Mouse (Mus musculus): Measurements from ENCODE around the gene Rps6kb2. TPM values are rescaled to one million over a fixed set of nuclear protein-coding genes. Genes with fewer than 3 reads are reported as not detected.
"Not testable (repeated sequence)": the region's sequence is repeated elsewhere in the genome, so short reads cannot be mapped to it uniquely, and the experiment has no call there.

Rps6kb2 gene
- polyA plus RNA-seq, 1 experiment from 2014 or later = 45.7 TPM

DNA sequence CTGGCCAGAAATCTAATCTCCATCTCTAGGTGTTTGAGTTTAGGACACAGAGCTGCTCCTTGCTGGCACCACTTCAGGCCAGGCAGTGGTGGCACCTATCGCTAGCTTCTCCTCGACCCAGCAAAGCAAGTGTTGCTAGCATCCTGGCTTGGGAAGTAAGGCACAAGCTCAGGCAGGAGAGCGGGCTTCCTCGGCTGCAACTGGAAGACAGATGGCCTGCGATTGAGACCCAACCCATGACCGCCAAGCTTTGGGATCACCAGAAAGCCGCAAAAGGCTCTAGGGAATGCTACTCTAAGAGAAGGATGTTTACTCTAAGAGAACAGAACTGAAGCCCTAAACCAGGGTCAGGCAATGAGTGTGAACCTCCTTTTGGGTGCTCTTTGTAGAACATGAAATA, 33.7 kb downstream of the Rps6kb2 start:
- Histone ChIP-seq H3K9me3 (ENCODE audit: control insufficient read depth, low read length) (no peaks in the 10 kb centered on the region), H3K4me1 (replicated peaks; ENCODE audit: control insufficient read depth, insufficient read depth, low read length) (peaks cover 4% of the 10 kb centered on the region; the same call in 1 of the 2 replicates), H3K27ac (ENCODE audit: low read depth, low read length) (no peak overlapping the region), H3K4me2 (replicated peaks; ENCODE audit: low read depth, low read length) (no peak overlapping the region), H3K4me3 (ENCODE audit: low read depth, low read length) (no peak overlapping the region), H3K27me3 (ENCODE audit: control insufficient read depth, insufficient read depth, low read length) (no peaks in the 10 kb centered on the region), H3K9ac (ENCODE audit: low read depth, low read length) (no peak overlapping the region), H3K36me3 (ENCODE audit: control insufficient read depth, insufficient read depth, low read length) (peaks cover 7% of the 10 kb centered on the region; the same call in 1 of the 2 replicates)
- ATAC-seq (ENCODE audit: low FRiP score) = no peak
- WGBS = 95% methylated on average over 7 of the region's 7 CpGs
- no peak for DNase-seq (ENCODE audit: low spot score)

DNA sequence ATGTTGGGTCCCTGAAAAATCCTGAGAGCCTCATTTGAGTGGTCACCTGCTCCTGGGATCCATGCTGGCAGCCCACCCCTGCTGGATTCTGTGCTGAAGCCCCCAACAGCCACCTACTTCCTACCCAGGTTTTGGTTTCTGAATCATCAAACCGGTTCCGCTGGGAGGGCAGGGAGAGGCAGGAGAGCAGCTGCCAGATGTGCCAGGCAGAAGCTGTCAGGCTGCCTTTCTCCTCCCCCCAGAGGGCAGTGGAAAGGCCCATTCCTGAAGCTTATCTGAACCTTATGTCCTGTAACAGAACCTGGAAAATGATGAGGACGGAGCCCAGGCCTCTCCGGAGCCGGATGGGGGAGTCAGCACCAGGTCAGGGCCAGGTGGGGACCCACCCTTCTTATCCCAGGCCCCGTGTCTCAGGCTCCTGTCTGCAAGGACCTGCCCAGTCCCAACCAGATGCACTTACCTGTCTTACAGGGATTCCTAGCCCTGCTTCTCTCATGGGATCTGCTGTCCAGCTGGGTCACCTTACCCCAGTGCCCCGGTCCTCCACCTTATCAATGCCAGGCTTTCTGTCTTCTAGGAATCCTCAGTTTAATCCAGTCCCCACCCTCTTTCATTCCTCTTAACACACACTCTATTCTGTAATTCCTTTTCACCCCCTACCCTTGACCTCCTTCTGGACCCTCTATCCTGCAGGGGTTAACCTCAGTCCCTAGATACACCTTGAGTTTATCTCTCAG, 36.2 kb downstream of the Rps6kb2 start:
- Histone ChIP-seq H3K9ac (ENCODE audit: low read depth, low read length) (peak overlapping the region; percentile 77), H3K4me1 (replicated peaks; ENCODE audit: control insufficient read depth, insufficient read depth, low read length) (peaks cover 4% of the 10 kb centered on the region; the same call in 1 of the 2 replicates), H3K9me3 (ENCODE audit: control insufficient read depth, low read length) (no peaks in the 10 kb centered on the region), H3K27ac (ENCODE audit: low read depth, low read length) (no peak overlapping the region), H3K27me3 (ENCODE audit: control insufficient read depth, insufficient read depth, low read length) (no peaks in the 10 kb centered on the region), H3K36me3 (ENCODE audit: control insufficient read depth, insufficient read depth, low read length) (peaks cover 7% of the 10 kb centered on the region; the same call in 1 of the 2 replicates), H3K4me3 (ENCODE audit: low read depth, low read length) (peak overlapping the region; percentile 65), H3K4me2 (replicated peaks; ENCODE audit: low read depth, low read length) (peak overlapping the region; percentile 76)
- DNase-seq (ENCODE audit: low spot score) = peak; percentile 16
- 72% methylated on average over 7 of the region's 7 CpGs for WGBS
- ATAC-seq (ENCODE audit: low FRiP score) = no peak

DNA sequence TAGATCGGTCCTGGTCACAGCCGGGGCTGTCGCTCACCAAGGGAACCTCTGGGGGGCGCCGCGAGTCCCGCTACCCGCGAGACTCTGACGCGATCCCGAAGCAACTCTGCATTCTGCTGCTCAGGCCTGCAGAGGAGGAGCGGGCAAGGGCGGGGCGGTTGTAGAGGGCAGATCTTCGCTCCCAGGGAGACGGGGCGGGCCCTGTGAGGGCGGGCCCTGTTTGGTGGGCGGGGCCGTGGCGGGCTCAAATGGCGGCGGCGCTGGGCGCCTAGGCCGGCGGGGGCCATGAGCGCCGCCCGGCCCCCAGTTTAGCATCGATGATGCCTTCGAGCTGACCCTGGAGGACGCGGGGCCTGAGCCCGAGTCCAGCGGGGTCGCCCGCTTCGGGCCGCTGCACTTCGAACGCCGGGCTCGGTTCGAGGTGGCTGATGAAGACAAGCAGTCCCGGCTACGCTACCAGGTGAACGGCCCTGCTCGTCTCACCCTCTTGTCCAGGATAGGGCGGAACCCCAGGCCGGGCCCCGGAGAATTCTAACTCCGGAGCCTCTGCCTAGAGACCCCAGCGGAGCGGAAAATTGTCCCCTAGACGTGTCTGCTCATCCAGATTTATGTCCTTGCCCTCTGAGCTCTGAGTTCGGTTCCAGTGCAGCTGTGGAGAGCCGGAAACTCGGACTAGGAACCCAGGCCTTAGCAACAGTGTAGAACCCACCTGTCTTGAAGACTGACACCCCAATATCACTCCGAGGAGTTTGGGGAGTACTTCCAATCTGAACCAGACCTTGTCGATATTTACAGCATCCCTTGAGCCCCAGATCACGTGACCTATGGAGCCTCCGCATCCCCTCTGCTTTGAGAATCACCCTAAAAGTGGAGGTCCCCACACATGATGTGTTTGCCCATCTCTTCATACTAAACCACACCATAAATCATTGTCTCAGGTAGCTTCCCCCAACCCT, 37.1 kb downstream of the Rps6kb2 start, which contains the start of gene Aip:
Gene Aip, minus strand, starts transcription at position 118 of the 956 bp plus-strand sequence.
- H3K9ac ChIP-seq (ENCODE audit: low read depth, low read length) = peak within 1 kb of the TSS; percentile 77
- peak within 1 kb of the TSS; percentile 65 for H3K4me3 ChIP-seq (ENCODE audit: low read depth, low read length)
- DNase-seq (ENCODE audit: low spot score) (peak; percentile 97), ATAC-seq (ENCODE audit: low FRiP score) (peak; percentile 94)
- H3K4me1 ChIP-seq (replicated peaks; ENCODE audit: control insufficient read depth, insufficient read depth, low read length) = peaks cover 4% of the 10 kb centered on the region; the same call in 1 of the 2 replicates
- no peaks in the 10 kb centered on the region for H3K9me3 ChIP-seq (ENCODE audit: control insufficient read depth, low read length)
- H3K27me3 ChIP-seq (ENCODE audit: control insufficient read depth, insufficient read depth, low read length) = no peaks in the 10 kb centered on the region
- H3K36me3 ChIP-seq (ENCODE audit: control insufficient read depth, insufficient read depth, low read length) = peaks cover under 1% of the 10 kb centered on the region; the same call in 1 of the 2 replicates
- WGBS = 1% methylated on average over 60 of the region's 64 CpGs
- peak within 1 kb of the TSS; percentile 53; the same call in 1 of the 2 replicates for H3K27ac ChIP-seq (ENCODE audit: low read depth, low read length)
- peak within 1 kb of the TSS; percentile 76 for H3K4me2 ChIP-seq (replicated peaks; ENCODE audit: low read depth, low read length)

GRCm38 (mm10) chr19:4125268-4125667, 37.9 kb downstream of the Rps6kb2 start:
- H3K36me3 ChIP-seq (ENCODE audit: control insufficient read depth, insufficient read depth, low read length); H3K27me3 ChIP-seq (ENCODE audit: control insufficient read depth, insufficient read depth, low read length); H3K4me1 ChIP-seq (replicated peaks; ENCODE audit: control insufficient read depth, insufficient read depth, low read length); H3K9me3 ChIP-seq (ENCODE audit: control insufficient read depth, low read length): not testable (repeated sequence)
- peak; percentile 52; the same call in 1 of the 2 replicates for ATAC-seq (ENCODE audit: low FRiP score)
- peak overlapping the region; percentile 76 for H3K4me2 ChIP-seq (replicated peaks; ENCODE audit: low read depth, low read length)
- peak overlapping the region; percentile 65 for H3K4me3 ChIP-seq (ENCODE audit: low read depth, low read length)
- peak; percentile 20 for DNase-seq (ENCODE audit: low spot score)
- 20% methylated on average over 3 of the region's 4 CpGs for WGBS
- H3K27ac ChIP-seq (ENCODE audit: low read depth, low read length) = peak overlapping the region; percentile 27; the same call in 1 of the 2 replicates
- peak overlapping the region; percentile 77; the same call in 1 of the 2 replicates for H3K9ac ChIP-seq (ENCODE audit: low read depth, low read length)

- Histone ChIP-seq H3K27me3 (ENCODE audit: control insufficient read depth, insufficient read depth, low read length) (no peaks in the 10 kb centered on the region), H3K36me3 (ENCODE audit: control insufficient read depth, insufficient read depth, low read length) (no peaks in the 10 kb centered on the region), H3K4me3 (ENCODE audit: low read depth, low read length) (no peak overlapping the region), H3K9me3 (ENCODE audit: control insufficient read depth, low read length) (no peaks in the 10 kb centered on the region), H3K4me2 (replicated peaks; ENCODE audit: low read depth, low read length) (no peak overlapping the region), H3K9ac (ENCODE audit: low read depth, low read length) (no peak overlapping the region), H3K27ac (ENCODE audit: low read depth, low read length) (no peak overlapping the region), H3K4me1 (replicated peaks; ENCODE audit: control insufficient read depth, insufficient read depth, low read length) (peaks cover 7% of the 10 kb centered on the region; the same call in 1 of the 2 replicates)
- DNase-seq (ENCODE audit: low spot score) (no peak), ATAC-seq (ENCODE audit: low FRiP score) (no peak)
- 88% methylated on average over 4 of the region's 4 CpGs for WGBS
These were observed 38.7 kb downstream of the Rps6kb2 start for GRCm38 (mm10) chr19:4124432-4124831.

DNA sequence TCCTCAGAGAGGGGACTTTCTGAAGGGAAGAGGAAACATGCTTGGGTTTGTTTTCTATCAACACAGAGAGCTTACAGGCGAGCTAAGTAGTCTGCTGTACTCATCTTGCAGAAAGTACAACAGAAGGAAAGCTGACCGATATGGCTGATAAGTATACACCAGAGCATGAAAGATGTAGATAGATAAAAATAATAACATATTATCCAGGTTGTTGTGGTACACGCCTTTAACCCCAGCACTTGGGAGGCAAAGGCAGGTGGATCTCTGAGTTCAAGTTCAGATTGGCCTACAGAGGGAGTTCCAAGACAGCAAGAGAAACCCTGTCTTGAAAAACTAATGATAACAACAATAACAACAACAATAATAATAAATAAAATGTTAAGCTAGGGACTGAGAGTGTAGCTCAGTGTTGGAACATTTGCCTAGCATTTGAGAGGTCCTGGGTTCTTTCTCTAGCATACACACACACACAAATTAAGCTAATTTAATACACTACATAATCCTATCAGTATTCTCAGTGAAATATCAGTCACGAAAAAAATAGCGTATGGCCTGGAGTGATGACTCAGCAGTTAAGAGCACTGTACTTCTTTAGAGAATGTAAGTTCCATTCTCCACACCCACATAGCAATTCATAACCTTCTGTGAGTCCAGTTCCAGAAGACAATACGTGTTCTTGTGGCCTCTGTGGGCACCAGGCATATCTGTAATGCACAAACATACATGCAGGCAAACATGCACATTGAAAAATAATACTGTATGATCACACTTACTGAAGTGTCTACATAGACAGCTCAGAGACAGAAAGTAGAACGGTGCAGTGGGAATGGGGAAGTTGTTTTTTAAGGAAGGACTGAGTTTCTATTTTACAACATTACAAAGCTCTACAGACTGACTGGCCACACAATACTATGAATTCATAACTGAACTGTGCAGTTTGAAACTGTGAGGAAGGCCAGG, 40.5 kb downstream of the Rps6kb2 start:
- H3K4me1 ChIP-seq (replicated peaks; ENCODE audit: control insufficient read depth, insufficient read depth, low read length) = peaks cover 7% of the 10 kb centered on the region; the same call in 1 of the 2 replicates
- H3K9ac ChIP-seq (ENCODE audit: low read depth, low read length) = no peak overlapping the region
- no peaks in the 10 kb centered on the region for H3K27me3 ChIP-seq (ENCODE audit: control insufficient read depth, insufficient read depth, low read length)
- H3K4me2 ChIP-seq (replicated peaks; ENCODE audit: low read depth, low read length) = no peak overlapping the region
- ATAC-seq (ENCODE audit: low FRiP score) (no peak), DNase-seq (ENCODE audit: low spot score) (no peak)
- no peak overlapping the region for H3K4me3 ChIP-seq (ENCODE audit: low read depth, low read length)
- 81% methylated on average over 7 of the region's 7 CpGs for WGBS
- no peaks in the 10 kb centered on the region for H3K36me3 ChIP-seq (ENCODE audit: control insufficient read depth, insufficient read depth, low read length)
- no peaks in the 10 kb centered on the region for H3K9me3 ChIP-seq (ENCODE audit: control insufficient read depth, low read length)
- H3K27ac ChIP-seq (ENCODE audit: low read depth, low read length) = no peak overlapping the region

DNA sequence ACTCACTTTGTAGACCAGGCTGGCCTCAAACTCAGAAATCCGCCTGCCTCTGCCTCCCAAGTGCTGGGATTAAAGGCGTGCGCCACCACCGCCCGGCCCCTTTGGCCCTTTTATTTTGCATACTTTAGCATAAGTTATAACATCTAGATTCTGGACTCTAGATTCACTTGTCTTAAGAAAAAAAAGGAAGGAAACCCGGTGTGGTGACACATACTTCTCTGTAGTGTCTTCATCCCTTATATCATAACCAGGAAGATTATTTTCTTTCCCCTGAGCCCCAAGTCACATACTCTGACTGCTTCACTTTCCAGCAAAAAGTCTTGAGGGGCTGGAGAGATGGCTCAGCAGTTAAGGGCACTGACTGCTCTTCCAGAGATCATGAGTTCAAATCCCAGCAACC, 41.3 kb downstream of the Rps6kb2 start:
- not testable (repeated sequence) for H3K4me3 ChIP-seq (ENCODE audit: low read depth, low read length); H3K27ac ChIP-seq (ENCODE audit: low read depth, low read length); H3K36me3 ChIP-seq (ENCODE audit: control insufficient read depth, insufficient read depth, low read length); ATAC-seq (ENCODE audit: low FRiP score); DNase-seq (ENCODE audit: low spot score); H3K9me3 ChIP-seq (ENCODE audit: control insufficient read depth, low read length); H3K4me2 ChIP-seq (replicated peaks; ENCODE audit: low read depth, low read length); H3K4me1 ChIP-seq (replicated peaks; ENCODE audit: control insufficient read depth, insufficient read depth, low read length); H3K9ac ChIP-seq (ENCODE audit: low read depth, low read length); H3K27me3 ChIP-seq (ENCODE audit: control insufficient read depth, insufficient read depth, low read length)
- WGBS = 52% methylated on average over 6 of the region's 6 CpGs

Data from hindbrain, embryonic 11.5 days (tissue).